Mouse (Mus musculus) urinary bladder, postnatal 10 days (tissue): ENCODE results near the gene Manba.

Source experiments
- DNase-seq: peaks from one replicate; pipeline ENCODE4 v3.0.0; 2022; ENCODE audit warnings: low spot score

Gene Manba

DNA sequence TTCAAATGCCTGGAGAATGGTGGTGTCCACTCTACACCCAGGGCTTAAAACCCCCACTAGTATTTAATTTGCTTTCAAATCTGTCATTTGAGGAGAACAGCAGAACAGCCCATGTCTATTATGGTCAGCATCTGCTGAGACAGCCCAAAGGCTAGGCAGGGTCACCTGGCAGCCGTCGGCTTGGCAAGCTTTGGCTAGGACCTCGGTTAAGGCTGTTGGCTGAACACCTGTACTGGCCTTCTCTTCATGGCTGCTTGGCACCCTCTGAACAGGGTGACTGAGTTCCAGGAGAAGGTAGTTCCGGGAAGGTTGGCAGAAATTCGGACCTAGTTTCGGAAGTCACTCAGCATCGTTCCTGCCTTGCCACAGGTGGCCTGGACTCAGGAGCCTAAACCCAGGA, 96.8 kb downstream of the Manba start:
- DNase-seq = no peak

DNA sequence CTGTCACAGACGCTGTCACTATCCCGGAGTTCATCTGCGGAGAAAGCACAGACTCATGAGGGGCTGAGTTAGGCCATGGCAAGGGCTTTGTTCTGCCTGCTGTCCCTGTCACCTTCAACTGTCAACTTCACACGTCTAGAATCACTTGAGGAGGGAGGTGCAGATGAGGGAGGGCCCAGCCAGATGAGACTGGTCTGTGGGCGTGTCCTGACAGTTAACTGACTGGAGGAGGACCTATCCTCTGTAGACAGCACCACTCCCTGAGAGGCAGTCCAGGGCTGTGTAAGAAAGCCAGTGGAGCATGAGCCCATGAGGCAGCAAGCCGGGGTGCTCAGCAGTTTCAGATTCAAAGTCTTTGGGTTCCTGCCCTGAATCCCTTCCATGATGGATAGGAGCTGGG, 100.1 kb downstream of the Manba start:
- DNase-seq = no peak

DNA sequence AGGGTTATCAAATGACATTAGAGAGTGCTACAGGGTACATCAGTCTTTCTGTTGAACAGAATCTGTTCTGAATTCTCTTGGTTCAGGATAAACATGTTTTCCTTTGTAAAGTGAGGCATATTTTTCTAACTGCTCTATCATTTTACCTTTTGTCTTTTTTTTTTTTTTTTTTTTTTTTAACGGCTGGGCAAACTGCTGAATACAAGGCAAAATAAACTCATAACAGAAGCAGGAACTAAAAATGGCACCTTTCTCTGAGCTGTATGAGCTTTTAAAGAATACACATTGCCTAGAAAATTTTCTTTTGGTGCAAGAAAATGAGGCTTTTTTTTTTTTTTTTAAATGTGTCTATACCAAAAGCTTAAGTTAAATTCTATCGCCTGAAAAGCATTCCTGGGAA, 100.6 kb downstream of the Manba start:
- DNase-seq = no peak

DNA sequence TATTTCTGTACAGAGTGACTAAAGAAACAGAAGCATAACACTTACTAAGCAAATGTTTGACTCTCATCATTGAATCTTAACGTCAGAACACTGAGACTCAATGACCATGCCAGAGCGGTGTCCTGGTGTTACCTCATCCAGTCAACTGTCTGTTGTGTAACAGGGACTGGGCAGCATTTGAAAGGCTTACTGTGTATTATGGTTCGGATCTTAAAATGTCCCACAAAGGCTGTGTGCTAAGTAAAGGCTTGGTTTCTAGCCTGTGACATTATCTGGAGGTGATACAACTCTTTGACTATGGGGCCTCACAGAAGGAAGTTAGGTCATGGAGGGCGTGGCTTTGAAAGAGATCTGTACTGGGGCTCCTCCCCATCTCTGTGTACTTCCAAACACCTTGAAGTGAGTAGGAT, 101.1 kb downstream of the Manba start:
- DNase-seq = no peak

DNA sequence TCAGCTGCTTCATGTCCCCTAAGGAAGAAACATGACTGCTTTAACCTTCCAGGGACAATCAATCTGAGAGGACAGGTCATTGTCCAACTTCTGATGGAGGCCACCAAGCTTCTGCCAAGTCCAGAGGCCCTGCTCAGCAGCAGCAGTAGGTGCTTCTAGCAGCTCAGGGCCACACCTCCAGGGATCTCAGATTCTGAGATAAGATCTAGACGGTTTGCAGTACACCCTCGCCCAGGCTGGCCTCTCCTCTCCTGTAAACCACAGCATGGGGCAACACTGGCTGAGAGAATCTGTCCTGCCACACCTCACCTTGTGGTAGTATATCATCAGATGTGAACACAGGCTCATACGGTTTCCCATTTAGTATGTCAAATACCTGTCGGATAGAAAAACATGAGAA, 105.1 kb downstream of the Manba start:
- no peak for DNase-seq

DNA sequence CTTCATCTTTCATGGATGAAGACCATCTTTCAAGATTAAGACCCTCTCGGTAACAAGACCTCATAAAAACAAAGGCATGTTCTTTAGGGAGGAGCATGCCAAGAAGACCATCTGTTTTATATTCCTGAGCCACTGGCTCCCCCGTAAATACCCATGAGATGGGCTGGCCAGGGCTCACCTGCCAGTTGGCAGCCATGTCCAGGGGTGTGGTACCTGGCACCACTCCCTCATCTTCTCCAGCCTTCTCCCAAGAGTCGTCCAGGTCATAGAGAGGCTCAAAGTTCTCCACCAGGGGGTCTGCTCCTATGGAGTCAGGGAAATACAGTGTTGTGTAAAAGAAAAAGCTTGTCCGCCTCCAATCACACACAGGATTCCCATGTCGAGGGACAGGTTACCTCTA, 106.0 kb downstream of the Manba start:
- DNase-seq = no peak

DNA sequence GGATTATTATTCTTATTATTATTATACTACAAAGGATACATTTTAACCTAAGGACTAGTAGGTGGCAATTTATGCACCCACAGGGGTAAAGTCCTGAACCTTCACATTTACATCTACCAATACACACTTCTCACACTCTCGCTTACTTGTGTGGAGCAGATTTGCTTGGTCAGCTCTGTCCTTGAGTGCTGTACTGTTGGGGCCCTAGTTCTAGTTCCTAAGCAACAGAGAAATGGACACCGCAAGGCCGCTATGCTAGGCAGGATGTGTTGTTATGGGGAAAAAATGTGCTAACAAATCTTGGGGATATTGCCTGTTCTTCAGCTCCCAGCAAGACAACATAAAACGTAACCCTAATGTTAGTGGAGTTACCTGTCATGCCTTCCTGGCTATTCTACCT, 106.6 kb downstream of the Manba start:
- DNase-seq = no peak

DNA sequence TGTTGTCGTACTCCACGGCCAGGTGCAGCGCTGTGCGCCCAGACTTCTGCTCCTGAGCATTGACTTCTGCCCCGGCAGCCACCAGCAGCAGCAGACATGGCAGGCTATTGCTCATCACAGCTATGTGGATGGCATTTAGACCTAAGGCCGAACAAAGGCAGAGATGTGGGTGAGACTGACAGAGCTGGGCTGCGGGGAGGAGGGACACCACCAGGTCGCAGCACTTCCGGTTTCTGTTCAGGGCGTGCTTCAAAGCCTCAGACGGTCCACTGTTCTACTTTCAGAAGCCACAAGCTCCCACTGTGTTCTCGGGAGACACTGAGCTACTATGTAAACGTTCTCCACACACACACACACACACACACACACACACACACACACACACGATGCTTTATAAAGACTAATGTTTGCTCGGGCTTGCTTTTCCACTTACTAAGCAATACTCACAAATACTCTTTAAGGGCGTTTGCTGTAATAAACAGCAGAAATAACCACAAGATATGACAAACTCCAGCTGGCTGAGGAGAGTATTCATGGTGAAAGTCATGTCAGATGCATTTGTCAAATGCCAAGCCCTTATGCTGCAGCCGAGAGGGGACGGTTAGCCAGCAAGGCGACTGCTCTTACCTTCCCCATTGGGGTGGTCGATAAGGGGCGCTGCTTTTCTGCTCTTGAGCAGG, 109.0 kb downstream of the Manba start:
- DNase-seq = no peak

DNA sequence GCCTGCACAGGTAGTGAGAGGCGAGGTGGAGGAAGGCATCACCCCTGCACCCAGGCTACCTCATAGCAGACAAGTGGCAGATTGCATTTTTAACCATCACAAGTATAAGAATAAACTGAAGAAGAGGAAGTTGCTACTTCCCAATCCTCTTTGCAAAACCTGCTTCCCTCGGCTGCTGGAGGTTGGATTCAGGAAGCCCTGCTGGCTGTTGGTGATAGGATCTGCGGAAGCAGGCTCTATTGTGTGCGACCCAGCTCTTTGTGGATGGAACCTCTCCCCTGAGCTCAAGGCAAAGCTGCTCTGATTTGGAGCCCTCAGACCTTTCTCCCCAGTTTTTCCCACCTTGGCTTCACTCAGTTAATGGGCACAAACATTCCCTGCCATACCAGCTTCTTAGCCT, 111.6 kb downstream of the Manba start:
- no peak for DNase-seq

DNA sequence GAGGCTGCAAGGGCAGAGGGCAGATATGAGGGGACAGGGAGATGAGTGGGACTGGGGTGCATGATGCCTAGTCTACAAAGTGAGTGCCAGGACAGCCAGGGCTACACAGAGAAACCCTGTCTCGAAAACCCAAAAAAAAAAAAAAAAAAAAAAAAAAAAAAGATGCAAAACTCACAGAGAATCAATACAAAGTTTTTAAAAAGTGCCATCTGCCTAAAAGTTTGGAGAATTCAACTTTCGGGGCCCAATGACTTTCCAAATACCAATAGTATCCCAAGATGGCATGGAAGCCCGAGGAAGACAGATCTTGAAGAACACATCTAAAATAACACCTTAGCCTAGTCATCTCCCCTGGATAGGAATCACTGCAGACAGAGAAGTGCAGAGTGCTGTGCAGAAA, 112.9 kb downstream of the Manba start:
- DNase-seq = no peak

DNA sequence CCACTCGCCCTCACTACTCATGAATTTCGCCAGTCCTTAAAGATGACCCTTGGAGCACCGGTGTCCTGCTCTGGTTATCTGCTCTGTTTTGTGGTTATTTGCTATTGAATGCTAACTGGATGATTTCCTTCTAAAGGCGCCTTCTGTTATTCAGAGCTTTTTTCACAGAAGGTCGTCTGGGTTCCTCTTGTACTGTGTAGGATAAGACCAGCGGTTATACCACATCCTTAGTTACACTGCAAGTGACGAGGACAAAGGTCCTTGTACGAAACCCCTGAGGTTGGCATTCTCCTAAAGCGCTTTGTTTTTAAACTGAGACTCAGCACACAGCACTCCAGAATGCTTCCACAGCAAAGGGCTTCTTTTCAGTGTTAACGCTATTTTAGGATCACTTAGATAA, 117.3 kb downstream of the Manba start:
- DNase-seq = no peak

DNA sequence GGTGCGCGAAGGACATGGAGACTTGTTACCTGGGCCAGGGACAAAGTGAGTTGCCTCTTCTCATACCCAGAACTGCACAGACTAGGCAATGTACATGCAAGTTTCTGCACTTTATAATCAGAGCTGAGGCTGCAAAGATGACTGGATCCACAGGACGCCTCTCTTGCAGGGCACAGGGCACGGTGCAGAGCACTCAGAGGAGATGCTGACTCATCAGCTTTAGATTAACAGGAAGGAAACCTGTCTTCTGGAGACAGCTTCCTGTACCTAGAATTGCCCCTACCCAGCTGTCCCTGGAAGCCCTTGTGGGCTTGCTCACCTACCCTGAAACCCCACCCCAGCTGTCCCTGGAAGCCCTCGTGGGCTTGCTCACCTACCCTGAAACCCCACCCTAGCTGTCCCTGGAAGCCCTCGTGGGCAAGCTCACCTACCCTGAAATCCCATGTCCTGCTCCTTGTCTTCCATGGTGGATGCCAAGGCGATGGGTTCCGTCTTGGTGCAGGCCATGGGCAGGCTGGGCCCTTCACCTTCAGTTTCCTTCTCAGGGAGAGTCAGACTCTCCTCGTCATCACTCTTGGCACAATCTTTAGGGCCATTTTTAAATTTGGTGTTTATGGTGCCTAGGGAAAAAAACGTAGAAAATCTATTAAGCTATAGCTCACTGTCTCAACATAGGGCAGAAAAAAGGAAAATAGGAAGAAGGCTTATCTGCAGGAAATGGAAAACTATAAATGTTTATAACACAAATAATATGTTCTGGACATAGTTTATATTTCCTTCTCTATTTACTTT, 119.4 kb downstream of the Manba start:
- DNase-seq = no peak

DNA sequence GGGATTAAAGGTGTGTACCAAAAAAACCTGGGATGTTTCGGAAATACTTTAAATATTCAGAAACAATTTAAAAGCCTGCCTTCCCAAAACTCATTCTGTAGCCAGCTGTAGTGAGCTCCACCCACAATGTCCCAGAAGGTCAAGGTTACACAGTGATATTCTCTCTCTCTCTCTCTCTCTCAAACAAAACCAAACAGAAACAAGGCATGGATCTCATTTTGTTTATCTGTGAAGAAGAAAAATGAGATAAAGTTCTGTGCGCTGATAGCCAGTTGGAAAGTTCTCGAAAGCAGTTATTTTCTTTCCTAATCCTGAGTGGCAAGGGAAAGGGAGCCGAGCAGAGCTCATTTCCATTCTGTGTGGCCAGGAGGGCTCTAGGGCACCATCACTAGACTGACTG, 120.1 kb downstream of the Manba start:
- DNase-seq = no peak

DNA sequence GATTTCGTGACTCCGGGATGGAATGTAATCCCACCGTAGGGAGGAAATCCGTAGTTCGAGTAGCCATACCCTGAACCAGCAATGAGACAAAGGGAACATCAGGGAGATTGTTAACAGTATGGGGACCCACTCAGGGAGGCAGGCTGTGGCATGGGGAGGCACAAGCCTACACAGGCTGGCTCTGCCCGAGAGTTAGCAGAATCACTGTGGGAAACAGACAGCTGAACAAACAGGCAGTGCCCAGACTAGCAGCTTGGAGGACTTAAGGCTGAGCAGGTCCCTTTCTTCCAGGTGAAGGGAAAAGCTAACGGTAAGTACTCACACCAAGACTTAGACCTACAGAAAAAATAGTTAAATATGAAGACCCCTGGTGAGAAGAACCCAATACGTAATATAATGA, 121.2 kb downstream of the Manba start:
- DNase-seq = no peak

DNA sequence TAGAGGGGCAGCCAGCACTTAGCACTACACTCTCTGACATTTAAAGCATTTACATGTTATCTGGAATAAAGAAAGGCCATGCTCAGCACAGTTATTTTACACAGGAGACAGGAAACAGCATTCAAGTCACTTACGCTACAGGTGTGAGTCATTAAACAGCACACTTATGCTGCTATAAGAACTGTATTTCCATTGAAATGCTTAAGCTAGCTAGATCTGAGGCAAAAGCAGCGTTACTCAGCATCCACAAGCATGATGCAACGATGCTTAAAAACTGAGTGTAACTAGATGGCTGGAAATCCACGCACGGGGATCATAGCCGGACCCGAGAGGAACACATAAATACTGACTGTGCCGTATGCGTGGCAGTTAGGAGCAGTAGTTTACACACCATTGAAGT, 121.6 kb downstream of the Manba start:
- DNase-seq = no peak

DNA sequence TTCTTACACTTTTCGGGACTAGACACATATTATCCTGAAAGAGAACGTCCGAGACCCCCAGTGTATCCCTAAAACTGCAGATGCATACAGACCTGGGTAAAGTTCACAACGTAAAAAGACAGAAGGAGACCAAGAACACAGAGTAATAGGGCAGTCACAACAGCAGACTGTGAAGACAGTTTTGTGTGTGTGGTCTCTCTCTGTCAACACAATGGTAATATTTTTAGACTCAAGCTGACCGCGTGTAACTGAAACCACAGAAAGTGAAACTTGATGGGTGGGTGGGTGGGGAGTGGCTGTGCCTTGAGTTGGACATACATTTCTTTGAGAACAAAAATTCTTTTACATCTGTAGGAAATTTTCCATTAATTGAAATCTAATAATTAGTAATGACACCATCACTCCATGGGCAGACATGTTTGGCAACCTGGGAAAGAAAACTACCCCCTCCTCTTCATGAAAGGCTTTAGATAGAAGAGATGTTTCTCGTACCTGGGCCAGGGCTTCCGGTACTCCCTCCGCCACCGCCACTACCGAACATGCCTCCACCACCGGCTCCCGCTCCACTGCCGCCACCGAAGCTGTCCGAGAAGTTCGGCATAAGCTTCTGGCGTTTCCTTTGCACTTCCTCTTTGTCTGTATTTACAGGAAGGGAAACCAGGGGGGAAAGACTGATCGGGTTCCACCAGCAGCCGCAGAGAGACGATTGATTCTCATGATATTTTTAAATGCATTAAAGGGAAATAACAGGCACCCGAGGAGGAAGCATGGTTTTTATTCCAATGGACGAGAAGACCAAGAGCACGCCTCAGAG, 122.5 kb downstream of the Manba start:
- no peak for DNase-seq

DNA sequence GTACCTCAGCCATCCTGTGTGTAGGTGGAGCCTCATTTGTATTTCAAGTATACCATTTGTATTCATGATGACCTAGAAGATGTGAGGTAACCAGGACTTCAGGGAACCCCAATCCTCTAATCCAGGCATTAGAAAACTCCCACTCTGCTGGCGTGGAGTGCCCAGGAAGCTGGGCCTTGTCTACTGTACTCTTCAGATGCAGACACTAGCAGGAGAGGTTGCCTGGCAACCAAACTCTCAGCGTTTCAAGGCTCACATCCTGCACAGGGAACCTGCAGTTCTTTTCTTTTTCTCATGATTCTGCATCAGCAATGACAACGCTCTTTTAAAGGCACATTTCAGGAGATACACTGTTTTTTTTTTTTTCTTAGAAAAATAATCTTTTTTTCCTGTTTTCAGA, 124.8 kb downstream of the Manba start:
- no peak for DNase-seq

DNA sequence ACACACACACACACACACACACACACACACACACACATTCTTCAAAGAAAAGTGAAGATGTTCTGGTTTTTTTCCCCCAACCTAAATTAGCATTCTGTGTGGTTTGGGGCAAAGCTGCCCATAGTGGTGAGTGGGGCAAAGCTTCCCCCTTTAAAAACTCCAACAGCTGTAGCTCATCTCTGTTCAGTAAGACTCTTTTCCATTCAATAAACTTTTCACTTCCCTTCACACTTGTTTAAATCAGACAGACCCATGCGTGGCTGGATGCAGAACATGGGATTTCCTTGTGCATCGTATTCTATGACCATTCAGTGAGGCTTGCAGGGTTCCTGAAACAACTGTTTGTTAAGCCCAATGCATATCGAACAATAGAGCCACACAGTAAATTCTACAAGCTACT, 129.0 kb downstream of the Manba start:
- no peak for DNase-seq

DNA sequence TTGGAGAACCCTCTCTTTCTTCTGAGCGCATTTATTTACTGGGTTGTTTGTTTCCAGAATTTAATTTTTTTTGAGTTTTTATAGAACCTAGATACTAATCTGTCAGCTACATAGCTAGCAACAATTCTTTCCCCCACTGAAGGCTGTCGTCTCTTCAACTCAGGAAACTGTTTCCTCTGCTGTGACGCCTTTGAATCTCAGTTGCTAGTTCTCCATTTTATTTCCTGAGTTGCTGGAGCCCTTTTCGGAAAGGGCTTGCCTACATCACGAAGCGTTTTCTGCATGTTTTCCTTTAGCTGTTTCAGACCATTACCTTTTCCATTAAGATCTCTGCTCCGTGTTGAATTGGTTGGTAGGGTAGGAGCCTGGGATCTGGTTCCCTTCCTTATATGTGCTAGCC, 131.3 kb downstream of the Manba start:
- DNase-seq = no peak
